Mouse (Mus musculus) cortical plate, adult 2 months (tissue): Measurements from ENCODE around the gene 1700069L16Rik. TPM values are rescaled to one million over a fixed set of nuclear protein-coding genes. Genes with fewer than 3 reads are reported as not detected.

ENCODE experiments used
- H3K27ac ChIP-seq: fragments of 200-500 bp; 2 replicates; pipeline ENCODE4 v1.5.1; 2012; ENCODE audit warnings: low read length, control low read depth, inconsistent platforms; ENCODE audit not compliant: insufficient read depth
- H3K4me1 ChIP-seq: fragments of 200-500 bp; 2 replicates; pipeline ENCODE4 v1.6.1; 2011; ENCODE audit warnings: low read length; ENCODE audit not compliant: control insufficient read depth, insufficient read depth
- H3K4me3 ChIP-seq: fragments of 200-500 bp; 2 replicates; pipeline ENCODE4 v1.5.1; 2011; ENCODE audit warnings: mild to moderate bottlenecking, low read length, control low read depth; ENCODE audit not compliant: insufficient read depth
- CTCF ChIP-seq: fragments of 200-500 bp; IDR thresholded peaks from 2 replicates; pipeline ENCODE4 v1.5.1; 2011; ENCODE audit warnings: mild to moderate bottlenecking, control low read depth, low read length; ENCODE audit not compliant: insufficient read depth; ENCODE audit errors: extremely low read depth
- POLR2A ChIP-seq: fragments of 200-500 bp; IDR thresholded peaks from 2 replicates; pipeline ENCODE4 v1.6.1; 2011; ENCODE audit warnings: mild to moderate bottlenecking, low read length, control low read depth; ENCODE audit not compliant: insufficient read depth; ENCODE audit errors: extremely low read depth
- polyA plus RNA-seq: library from polyadenylated mRNA; depleted of rRNA; stranded (reverse); fragments of >200 nt; gene quantifications from 2 replicates; pipeline ENCODE4 v1.2.3, GENCODE M21; 2012; rRNA removed

Gene 1700069L16Rik
- polyA plus RNA-seq, result not detected in 2 replicates

DNA sequence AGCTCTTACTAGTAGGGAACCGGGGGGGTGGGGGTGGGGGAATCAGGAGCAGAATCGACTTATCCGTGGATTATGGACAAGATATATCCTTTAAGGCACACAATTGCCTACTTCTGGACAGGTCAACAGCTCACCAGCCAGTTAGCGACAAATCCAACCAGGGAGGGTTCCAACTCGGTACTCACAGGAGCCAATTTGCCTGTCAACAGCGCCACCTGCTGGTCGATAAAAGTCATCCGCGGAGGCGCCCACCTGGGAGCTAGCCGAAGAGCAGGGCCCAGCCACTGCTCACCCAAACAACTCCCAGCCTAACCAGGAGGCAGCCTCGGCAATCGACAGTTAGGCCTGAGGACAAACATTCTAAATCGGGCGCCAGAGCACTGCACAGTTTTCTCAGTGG, at the start of gene 1700069L16Rik:
TSS of gene 1700069L16Rik (minus strand) at position 327 of the 400 bp plus-strand sequence.
- H3K4me1 ChIP-seq, result no peaks in the 10 kb centered on the region; the same call in 1 of the 2 replicates
- TF ChIP-seq CTCF, result peak; percentile 87
- TF ChIP-seq POLR2A, result no peak
- H3K27ac ChIP-seq, result no peak within 1 kb of the TSS
- no peak within 1 kb of the TSS for H3K4me3 ChIP-seq

DNA sequence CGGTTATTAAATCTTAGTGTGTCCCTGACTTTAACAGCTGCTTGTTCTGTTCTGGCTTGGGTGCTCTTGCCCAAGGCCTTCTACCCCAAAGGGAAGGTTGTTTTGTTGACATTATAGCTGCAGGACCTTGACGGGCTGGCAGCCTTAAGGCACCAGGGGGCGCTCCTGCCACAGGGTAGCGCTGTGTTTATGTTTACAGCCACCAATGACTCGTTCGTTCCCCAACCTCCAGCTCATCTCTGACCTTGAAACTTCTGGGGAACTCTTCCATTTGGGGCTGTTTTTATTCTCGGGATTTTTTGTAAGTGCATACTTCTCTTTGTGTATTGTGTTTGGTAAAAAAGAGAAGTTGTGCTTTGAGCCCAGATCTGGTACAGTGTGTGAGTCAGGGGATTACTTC, 49.1 kb upstream of the 1700069L16Rik start:
- peaks cover 3% of the 10 kb centered on the region; the same call in 1 of the 2 replicates for H3K4me1 ChIP-seq
- TF ChIP-seq POLR2A, result no peak
- TF ChIP-seq CTCF, result peak; percentile 84
- H3K27ac ChIP-seq, result no peak overlapping the region
- peak overlapping the region; percentile 99 for H3K4me3 ChIP-seq

DNA sequence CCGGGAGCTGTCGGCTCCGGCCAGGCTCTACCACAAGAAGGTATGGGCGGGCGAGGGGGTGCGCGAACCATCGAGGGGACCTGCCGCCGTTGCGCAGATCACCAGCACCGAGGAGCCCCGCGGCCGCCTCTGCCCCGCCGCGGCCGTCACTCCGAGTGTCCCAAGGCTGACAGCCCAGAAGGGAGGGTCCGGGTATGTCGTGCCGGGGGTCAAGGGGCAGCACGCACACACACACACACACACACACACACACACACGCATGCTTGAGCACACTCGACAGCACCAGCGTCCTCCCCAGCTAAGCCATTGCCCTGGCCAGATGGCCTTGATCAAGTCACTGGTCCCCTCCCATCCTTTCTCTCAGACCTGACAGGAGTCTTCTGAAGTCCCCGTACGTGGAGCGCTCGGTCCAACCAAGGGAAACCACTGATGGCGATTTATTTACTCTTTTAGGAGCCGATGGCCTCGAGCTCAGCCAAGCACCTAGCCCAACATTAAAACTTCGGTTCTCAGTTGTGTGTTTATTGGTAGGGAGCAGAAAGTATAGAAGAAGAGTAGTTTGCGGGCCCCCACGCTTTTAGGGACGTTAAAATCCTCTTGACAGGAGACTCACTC, 48.4 kb upstream of the 1700069L16Rik start:
- Histone ChIP-seq H3K27ac (no peak overlapping the region), H3K4me3 (peak overlapping the region; percentile 99), H3K4me1 (peaks cover 3% of the 10 kb centered on the region; the same call in 1 of the 2 replicates)
- TF ChIP-seq CTCF, result no peak
- no peak for TF ChIP-seq POLR2A

- Histone ChIP-seq H3K4me3 (peak within 1 kb of the TSS; percentile 99), H3K4me1 (peaks cover 3% of the 10 kb centered on the region; the same call in 1 of the 2 replicates), H3K27ac (peak within 1 kb of the TSS; percentile 100)
- TF ChIP-seq CTCF (no peak), POLR2A (0 out of 2 replicates have a peak, but pooled peaks have one; percentile 39)
Measured at GRCm38 (mm10) chr5:113772450-113772895, 47.9 kb upstream of the 1700069L16Rik start, which contains the start of the genes Sart3 and Iscu. Gene Sart3 (minus strand): TSS chr5:113772510. Gene Iscu (plus strand): TSS chr5:113772748.

GRCm38 (mm10) chr5:113771213-113772162, 46.9 kb upstream of the 1700069L16Rik start:
- Histone ChIP-seq H3K27ac (peak overlapping the region; percentile 100), H3K4me1 (peaks cover 3% of the 10 kb centered on the region; the same call in 1 of the 2 replicates), H3K4me3 (peak overlapping the region; percentile 99)
- no peak for TF ChIP-seq CTCF
- TF ChIP-seq POLR2A, result peak; percentile 41; the same call in 1 of the 2 replicates

- H3K4me3 ChIP-seq, result no peak overlapping the region
- H3K27ac ChIP-seq, result no peak overlapping the region
- TF ChIP-seq CTCF (no peak), POLR2A (0 out of 2 replicates have a peak, but pooled peaks have one; percentile 34)
- peaks cover 6% of the 10 kb centered on the region for H3K4me1 ChIP-seq
Measured at GRCm38 (mm10) chr5:113768806-113769205, 44.2 kb upstream of the 1700069L16Rik start.

GRCm38 (mm10) chr5:113765641-113766526, 41.3 kb upstream of the 1700069L16Rik start:
- Histone ChIP-seq H3K27ac (no peak overlapping the region), H3K4me1 (peaks cover 6% of the 10 kb centered on the region), H3K4me3 (no peak overlapping the region)
- TF ChIP-seq POLR2A (no peak), CTCF (no peak)

DNA sequence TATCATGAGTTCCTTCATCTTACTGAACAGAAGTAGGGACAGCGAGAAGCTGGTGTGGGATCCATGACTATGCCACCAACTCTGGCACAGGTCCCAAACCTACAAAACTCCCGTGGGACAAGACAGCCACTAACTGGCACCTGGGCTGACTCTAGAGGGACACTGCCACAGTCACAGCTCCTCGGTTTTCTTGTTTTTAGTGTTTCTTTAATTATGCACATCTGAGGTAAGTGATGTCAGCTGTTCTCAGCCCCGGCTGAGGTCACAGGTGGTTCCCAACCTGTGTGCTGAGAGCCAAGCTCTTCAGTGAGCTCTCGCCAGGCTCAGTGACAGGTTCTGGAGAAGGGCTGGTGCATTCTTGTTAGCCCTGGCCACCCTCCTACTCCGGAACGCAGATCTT, 39.9 kb upstream of the 1700069L16Rik start:
- no peak for TF ChIP-seq POLR2A
- TF ChIP-seq CTCF, result no peak

GRCm38 (mm10) chr5:113761585-113761984, 37.0 kb upstream of the 1700069L16Rik start:
- Histone ChIP-seq H3K4me3 (no peak overlapping the region), H3K27ac (no peak overlapping the region), H3K4me1 (peaks cover 5% of the 10 kb centered on the region)
- no peak for TF ChIP-seq CTCF
- TF ChIP-seq POLR2A, result no peak

More for the DNA sequence above, 39.9 kb upstream of the 1700069L16Rik start:
- Histone ChIP-seq H3K4me3 (no peak overlapping the region), H3K4me1 (peaks cover 4% of the 10 kb centered on the region), H3K27ac (no peak overlapping the region)
